Mouse (Mus musculus) thymus, adult 2 months (tissue): Measurements from ENCODE around the gene Adamts18.

ENCODE experiments used
- CTCF ChIP-seq: fragments of 200-500 bp; IDR thresholded peaks from 2 replicates; pipeline ENCODE4 v1.5.1; 2012; ENCODE audit warnings: mild to moderate bottlenecking, control low read depth, low read length, moderate library complexity, borderline replicate concordance; ENCODE audit not compliant: control insufficient read depth, poor library complexity, insufficient read depth; ENCODE audit errors: extremely low read depth
- POLR2A ChIP-seq: fragments of 200-500 bp; IDR thresholded peaks from 2 replicates; pipeline ENCODE4 v1.6.1; 2012; ENCODE audit warnings: mild to moderate bottlenecking, low read length, control low read depth, moderate library complexity; ENCODE audit not compliant: control insufficient read depth, poor library complexity, insufficient read depth; ENCODE audit errors: extremely low read depth

- no peak for TF ChIP-seq POLR2A
- no peak for TF ChIP-seq CTCF
Observed at GRCm38 (mm10) chr8:113886509-113886908, 38.0 kb upstream of the Adamts18 start.
